Mouse (Mus musculus) ES-Bruce4 (cell line): ENCODE results near the gene Izumo4. TPM values are rescaled to one million over a fixed set of nuclear protein-coding genes. Genes with fewer than 3 reads are reported as not detected.
A peak's percentile ranks its signal among the peaks of the same experiment; 100 is the strongest.

Experiments
- H3K27ac ChIP-seq: 2 replicates; pipeline ENCODE4 v1.5.1; 2012; ENCODE audit warnings: low read length, inconsistent platforms; ENCODE audit not compliant: insufficient read depth
- H3K27me3 ChIP-seq: 2 replicates; pipeline ENCODE4 v1.6.1; 2012; ENCODE audit warnings: mild to moderate bottlenecking, low read length, inconsistent platforms; ENCODE audit not compliant: control insufficient read depth, poor library complexity, insufficient read depth, severe bottlenecking
- H3K36me3 ChIP-seq: 2 replicates; pipeline ENCODE4 v1.6.1; 2012; ENCODE audit warnings: inconsistent platforms, mild to moderate bottlenecking, low read length, moderate library complexity; ENCODE audit not compliant: control insufficient read depth, poor library complexity, insufficient read depth, severe bottlenecking
- H3K4me1 ChIP-seq: one replicate; pipeline ENCODE4 v1.8.1; 2011; ENCODE audit warnings: low read length; ENCODE audit not compliant: control insufficient read depth, insufficient read depth
- H3K4me3 ChIP-seq: 2 replicates; pipeline ENCODE4 v1.5.1; 2011; ENCODE audit warnings: low read depth, mild to moderate bottlenecking, low read length
- H3K9ac ChIP-seq: 2 replicates; pipeline ENCODE4 v1.6.1; 2012; ENCODE audit warnings: low read depth, mild to moderate bottlenecking, inconsistent platforms; ENCODE audit not compliant: poor library complexity, severe bottlenecking
- H3K9me3 ChIP-seq: replicated peaks from 2 replicates; pipeline ENCODE4 v1.6.1; 2012; ENCODE audit warnings: mild to moderate bottlenecking, low read length, inconsistent platforms; ENCODE audit not compliant: control insufficient read depth, poor library complexity, insufficient read depth, severe bottlenecking
- CTCF ChIP-seq: IDR thresholded peaks from one replicate; pipeline ENCODE4 v1.8.1; 2011; ENCODE audit warnings: low read depth, low read length
- EP300 ChIP-seq: IDR thresholded peaks from 2 replicates; pipeline ENCODE4 v1.6.1; 2011; ENCODE audit warnings: low read depth, low read length; ENCODE audit not compliant: insufficient read depth
- POLR2A ChIP-seq: IDR thresholded peaks from one replicate; pipeline ENCODE4 v1.8.1; 2011; ENCODE audit warnings: low read length; ENCODE audit not compliant: insufficient read depth
- polyA plus RNA-seq: library from polyadenylated mRNA; stranded (reverse); fragments of >200 nt; gene quantifications from 2 replicates; pipeline ENCODE4 v1.2.4, GENCODE M21; 2011; ENCODE audit warnings: low read depth; ENCODE audit not compliant: missing spikeins, insufficient read depth, insufficient read length

The Izumo4 gene
- polyA plus RNA-seq, 1 experiment, result 7.2 TPM

- H3K27ac ChIP-seq, result no peak overlapping the region
- H3K9ac ChIP-seq, result no peak overlapping the region
- no peak overlapping the region for H3K4me3 ChIP-seq
- no peaks in the 10 kb centered on the region for H3K4me1 ChIP-seq
- H3K36me3 ChIP-seq, result peaks cover 21% of the 10 kb centered on the region
- H3K27me3 ChIP-seq, result no peaks in the 10 kb centered on the region
- no peaks in the 10 kb centered on the region for H3K9me3 ChIP-seq
- TF ChIP-seq POLR2A, result no peak
- no peak for TF ChIP-seq CTCF
- TF ChIP-seq EP300, result no peak
These were observed 29.9 kb upstream of the Izumo4 start for GRCm38 (mm10) chr10:80671936-80672690.

GRCm38 (mm10) chr10:80673690-80674089 is 28.3 kb upstream of the Izumo4 start:
- H3K4me1 ChIP-seq, result no peaks in the 10 kb centered on the region
- TF ChIP-seq CTCF, result no peak
- TF ChIP-seq EP300, result no peak
- TF ChIP-seq POLR2A, result no peak
- no peak overlapping the region for H3K27ac ChIP-seq
- H3K9me3 ChIP-seq, result no peaks in the 10 kb centered on the region
- H3K36me3 ChIP-seq, result peaks cover 10% of the 10 kb centered on the region
- H3K4me3 ChIP-seq, result no peak overlapping the region
- no peaks in the 10 kb centered on the region for H3K27me3 ChIP-seq
- no peak overlapping the region for H3K9ac ChIP-seq

GRCm38 (mm10) chr10:80674161-80674711 is 27.7 kb upstream of the Izumo4 start:
- Histone ChIP-seq H3K4me1 (peaks cover under 1% of the 10 kb centered on the region), H3K36me3 (peaks cover 5% of the 10 kb centered on the region)

GRCm38 (mm10) chr10:80674851-80675404 is 27.1 kb upstream of the Izumo4 start:
- H3K4me1 ChIP-seq, result peaks cover 5% of the 10 kb centered on the region
- no peaks in the 10 kb centered on the region for H3K27me3 ChIP-seq
- TF ChIP-seq POLR2A, result no peak

More at GRCm38 (mm10) chr10:80674161-80674711, 27.7 kb upstream of the Izumo4 start:
- Histone ChIP-seq H3K27me3 (no peaks in the 10 kb centered on the region), H3K9me3 (no peaks in the 10 kb centered on the region), H3K27ac (no peak overlapping the region), H3K4me3 (no peak overlapping the region), H3K9ac (no peak overlapping the region)
- TF ChIP-seq CTCF (no peak), POLR2A (no peak), EP300 (no peak)

GRCm38 (mm10) chr10:80675405-80676197 is 26.4 kb upstream of the Izumo4 start:
- Histone ChIP-seq H3K36me3 (peaks cover 4% of the 10 kb centered on the region; the same call in 1 of the 2 replicates), H3K4me1 (peaks cover 5% of the 10 kb centered on the region), H3K9ac (peak overlapping the region; percentile 94), H3K9me3 (no peaks in the 10 kb centered on the region), H3K4me3 (peak overlapping the region; percentile 92), H3K27me3 (no peaks in the 10 kb centered on the region), H3K27ac (no peak overlapping the region)
- TF ChIP-seq EP300 (no peak), POLR2A (no peak), CTCF (no peak)

More at GRCm38 (mm10) chr10:80674851-80675404, 27.1 kb upstream of the Izumo4 start:
- Histone ChIP-seq H3K27ac (no peak overlapping the region), H3K36me3 (peaks cover 4% of the 10 kb centered on the region; the same call in 1 of the 2 replicates), H3K9ac (peak overlapping the region; percentile 94), H3K9me3 (no peaks in the 10 kb centered on the region), H3K4me3 (peak overlapping the region; percentile 92)
